In genomic region chr4:95137413-95138143, GRCm38 (mm10) we compare ENCODE assay signal across 11 mouse cellular contexts.
A peak's percentile ranks its signal among the peaks of the same experiment; 100 is the strongest.
DNase-seq lines count a peak whose midpoint lies in the region; ATAC-seq and TF ChIP-seq lines count a peak whose summit lies in the region.
"Had no signal": no experiment of that assay in that cellular context is flagged by ENCODE, and none has a peak within 500 bp of the region (broad histone marks: within the 10 kb centered on the region; RNA-seq: fewer than 3 reads in every experiment).

No protein-coding gene starts in this region.

- no peak for TF ChIP-seq CTCF in heart, postnatal 0 days (IDR thresholded peaks at IDR 0.05; ENCODE audit: low read depth)

- no peak overlapping the region for H3K4me2 ChIP-seq in heart, postnatal 0 days (ENCODE audit: low read depth, low read length)
- no peak overlapping the region for H3K4me2 ChIP-seq in forebrain, embryonic 16.5 days (ENCODE audit: low read length)
- no peak overlapping the region for H3K4me2 ChIP-seq in midbrain, embryonic 13.5 days (replicated peaks)

- WGBS in heart, postnatal 0 days, result 70% methylated on average over 12 of the region's 12 CpGs
- WGBS in forebrain, embryonic 16.5 days, result 9% methylated on average over 12 of the region's 12 CpGs
- WGBS in midbrain, embryonic 13.5 days, result 25% methylated on average over 12 of the region's 12 CpGs

- H3K9me3 ChIP-seq in heart, postnatal 0 days (replicated peaks; ENCODE audit: control insufficient read depth, low read length), result no peaks in the 10 kb centered on the region
- no peaks in the 10 kb centered on the region for H3K9me3 ChIP-seq in forebrain, embryonic 16.5 days (ENCODE audit: control insufficient read depth, low read length)
- H3K9me3 ChIP-seq in midbrain, embryonic 13.5 days, result no peaks in the 10 kb centered on the region

- H3K9ac ChIP-seq in heart, postnatal 0 days (replicated peaks; ENCODE audit: low read depth, low read length), result no peak overlapping the region
- no peak overlapping the region for H3K9ac ChIP-seq in forebrain, embryonic 16.5 days (replicated peaks; ENCODE audit: low read depth, low read length)
- no peak overlapping the region for H3K9ac ChIP-seq in midbrain, embryonic 13.5 days (replicated peaks)

- peak; percentile 30; the same call in 1 of the 2 replicates for ATAC-seq in heart, postnatal 0 days (ENCODE audit: insufficient read depth, low read depth)
- ATAC-seq in forebrain, embryonic 16.5 days, result peak; percentile 91
- peak; percentile 82 for ATAC-seq in midbrain, embryonic 13.5 days

- TF ChIP-seq EP300 in heart, postnatal 0 days (IDR thresholded peaks at IDR 0.05; ENCODE audit: low read depth), result no peak

- no peaks in the 10 kb centered on the region for H3K36me3 ChIP-seq in heart, postnatal 0 days (replicated peaks; ENCODE audit: control insufficient read depth, insufficient read depth, low read length)
- H3K36me3 ChIP-seq in forebrain, embryonic 16.5 days (ENCODE audit: control insufficient read depth, insufficient read depth), result no peaks in the 10 kb centered on the region
- no peaks in the 10 kb centered on the region for H3K36me3 ChIP-seq in midbrain, embryonic 13.5 days

- H3K4me1 ChIP-seq in heart, postnatal 0 days (ENCODE audit: control insufficient read depth, insufficient read depth), result 0 out of 2 replicates have a peak, but pooled peaks cover 3% of the 10 kb centered on the region
- H3K4me1 ChIP-seq in forebrain, embryonic 16.5 days (replicated peaks; ENCODE audit: control insufficient read depth, insufficient read depth, low read length), result peaks cover 20% of the 10 kb centered on the region
- peaks cover 33% of the 10 kb centered on the region for H3K4me1 ChIP-seq in midbrain, embryonic 13.5 days (replicated peaks)

- H3K27me3 ChIP-seq in heart, postnatal 0 days (ENCODE audit: control insufficient read depth, insufficient read depth, low read length), result no peaks in the 10 kb centered on the region
- no peaks in the 10 kb centered on the region for H3K27me3 ChIP-seq in forebrain, embryonic 16.5 days (replicated peaks; ENCODE audit: control insufficient read depth, insufficient read depth, low read length)
- peaks cover 3% of the 10 kb centered on the region; the same call in 1 of the 2 replicates for H3K27me3 ChIP-seq in midbrain, embryonic 13.5 days

- no peak overlapping the region for H3K4me3 ChIP-seq in heart, postnatal 0 days (ENCODE audit: low read depth, low read length)
- no peak overlapping the region for H3K4me3 ChIP-seq in forebrain, embryonic 16.5 days (replicated peaks; ENCODE audit: low read length)
- H3K4me3 ChIP-seq in midbrain, embryonic 13.5 days (replicated peaks), result no peak overlapping the region

- DNase-seq in heart, postnatal 0 days (ENCODE audit: low spot score), result no peak
- DNase-seq in heart, postnatal 4 days, result no peak
- peak; percentile 66 for DNase-seq in brain, adult 2 months (ENCODE audit: low read depth, low spot score)
- DNase-seq in MN1 (ENCODE audit: low spot score), result no peak
- DNase-seq in lung, postnatal 36 days, result no peak
- DNase-seq in right cerebral cortex, adult 18-20 months, result no peak
- DNase-seq: cerebellum, adult 2 months; gastrocnemius, postnatal 36 days; thymus, postnatal 36 days had no signal

- no peak overlapping the region for H3K27ac ChIP-seq in heart, postnatal 0 days (ENCODE audit: low read depth)
- no peak overlapping the region for H3K27ac ChIP-seq in forebrain, embryonic 16.5 days (ENCODE audit: low read length)
- H3K27ac ChIP-seq in midbrain, embryonic 13.5 days, result peak overlapping the region; percentile 45; the same call in 1 of the 2 replicates

Comparison
In these comparisons a context has a peak if more than half of its experiments do, and no peak if none do; other contexts are left out.
1. ATAC-seq: peak in every context shown above with its lines; median percentile 91 in forebrain, embryonic 16.5 days; 82 in midbrain, embryonic 13.5 days; 30 in heart, postnatal 0 days.